Mouse (Mus musculus): ENCODE data around the gene Tbx15. TPM values are rescaled to one million over a fixed set of nuclear protein-coding genes. Genes with fewer than 3 reads are reported as not detected.

Gene Tbx15
- polyA plus RNA-seq, 1 experiment = 1.7 TPM

DNA sequence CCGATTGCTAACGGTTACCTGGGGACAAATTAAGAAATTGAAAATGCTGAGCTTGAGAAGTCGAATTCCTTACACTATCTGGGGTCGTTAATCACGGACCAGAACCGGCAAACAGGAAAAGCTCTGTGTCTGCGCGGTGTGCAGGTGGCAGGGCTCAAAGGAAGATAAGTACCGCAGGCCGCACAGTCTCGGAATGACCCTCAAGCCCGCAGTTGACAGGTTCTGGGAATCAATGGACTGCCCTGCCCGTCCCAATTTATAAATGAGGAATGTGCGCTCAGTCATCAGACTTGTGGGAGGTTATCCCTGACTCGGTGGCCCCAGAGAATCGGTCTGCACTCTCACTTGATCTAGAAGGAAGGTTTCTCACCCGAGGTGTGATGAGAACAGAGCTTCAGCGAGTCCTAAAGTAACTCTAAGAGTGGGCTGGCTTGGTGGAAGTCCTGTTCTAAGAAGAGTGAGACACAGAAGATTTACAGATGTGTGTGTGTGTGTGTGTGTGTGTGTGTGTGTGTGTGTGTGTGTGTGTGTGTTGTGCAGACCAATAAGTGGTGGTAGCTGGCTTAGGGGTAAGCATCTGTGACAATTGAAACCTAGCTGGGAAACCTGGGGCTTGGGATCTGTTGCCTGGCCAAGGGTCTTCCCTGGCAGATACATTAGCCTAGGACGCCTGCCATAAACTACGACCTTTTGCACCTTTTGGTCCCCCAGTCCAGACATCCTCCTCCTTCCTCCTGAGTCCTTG lies 708 bp upstream of the Tbx15 start:
- Histone ChIP-seq H3K36me3 (ENCODE audit: control insufficient read depth, insufficient read depth, low read length, poor library complexity, severe bottlenecking) (no peaks in the 10 kb centered on the region), H3K27ac (ENCODE audit: insufficient read depth, low read length) (no peak overlapping the region), H3K4me1 (ENCODE audit: control insufficient read depth, insufficient read depth, low read length) (no peaks in the 10 kb centered on the region), H3K9me3 (replicated peaks; ENCODE audit: control insufficient read depth, insufficient read depth, low read length, poor library complexity, severe bottlenecking) (no peaks in the 10 kb centered on the region), H3K9ac (ENCODE audit: low read depth, poor library complexity, severe bottlenecking) (no peak overlapping the region), H3K4me3 (ENCODE audit: low read depth, low read length) (no peak overlapping the region), H3K27me3 (ENCODE audit: control insufficient read depth, insufficient read depth, low read length, poor library complexity, severe bottlenecking) (peaks cover 18% of the 10 kb centered on the region)
- no peak for TF ChIP-seq CTCF (IDR thresholded peaks at IDR 0.05; ENCODE audit: low read depth, low read length)
- no peak for TF ChIP-seq POLR2A (IDR thresholded peaks at IDR 0.05; ENCODE audit: insufficient read depth, low read length)
- TF ChIP-seq EP300 (IDR thresholded peaks at IDR 0.05; ENCODE audit: insufficient read depth, low read depth, low read length) = no peak

DNA sequence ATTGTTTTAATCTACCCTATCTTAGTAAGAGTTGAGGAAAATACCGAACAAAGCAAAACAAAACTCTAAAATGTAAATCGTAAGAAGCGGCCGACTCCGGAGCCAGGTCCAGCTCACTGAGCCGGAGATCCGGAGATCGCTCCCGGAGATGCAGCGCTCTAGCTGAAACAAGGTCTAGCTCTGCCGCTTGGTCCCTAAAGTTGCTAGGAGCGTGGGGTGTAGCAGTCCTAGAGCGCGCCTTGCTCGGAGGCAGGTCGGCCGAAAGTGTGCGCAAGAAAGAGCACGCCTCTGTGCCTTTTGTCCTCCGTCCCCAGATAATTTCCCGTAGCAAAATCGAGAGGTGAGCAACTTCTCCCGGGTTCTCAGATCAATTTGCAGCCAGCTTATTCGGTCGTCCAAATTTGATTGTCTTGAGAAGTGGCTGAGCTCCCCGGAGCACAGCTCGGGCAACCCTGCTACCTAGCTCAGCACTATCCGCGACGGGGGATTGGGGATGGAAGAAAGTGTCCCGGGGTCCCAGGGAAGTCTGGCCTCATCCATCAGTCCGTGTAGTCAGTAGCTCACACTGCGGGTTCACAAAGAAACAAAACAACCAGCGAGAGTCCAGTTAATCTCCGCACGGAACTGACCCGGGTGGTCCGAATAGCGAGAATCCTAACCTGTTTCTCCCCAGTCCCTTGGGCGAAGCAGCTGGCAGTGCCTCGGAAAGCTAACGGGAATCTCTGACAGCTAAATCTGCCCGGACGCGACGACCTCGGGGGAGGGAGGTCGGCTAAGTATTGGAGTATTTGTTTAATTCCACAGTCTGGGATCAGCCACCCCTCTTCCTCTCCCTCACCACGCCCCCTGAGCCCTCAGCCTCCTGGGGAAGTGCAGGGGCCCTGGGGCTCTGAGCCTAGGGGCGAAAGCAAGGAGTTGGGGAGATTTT lies 894 bp downstream of the Tbx15 start:
- Histone ChIP-seq H3K27me3 (ENCODE audit: control insufficient read depth, insufficient read depth, low read length, poor library complexity, severe bottlenecking) (peaks cover 18% of the 10 kb centered on the region), H3K4me1 (ENCODE audit: control insufficient read depth, insufficient read depth, low read length) (no peaks in the 10 kb centered on the region), H3K9me3 (replicated peaks; ENCODE audit: control insufficient read depth, insufficient read depth, low read length, poor library complexity, severe bottlenecking) (no peaks in the 10 kb centered on the region), H3K36me3 (ENCODE audit: control insufficient read depth, insufficient read depth, low read length, poor library complexity, severe bottlenecking) (no peaks in the 10 kb centered on the region), H3K27ac (ENCODE audit: insufficient read depth, low read length) (no peak overlapping the region), H3K9ac (ENCODE audit: low read depth, poor library complexity, severe bottlenecking) (no peak overlapping the region), H3K4me3 (ENCODE audit: low read depth, low read length) (peak overlapping the region; percentile 21)
- no peak for TF ChIP-seq CTCF (IDR thresholded peaks at IDR 0.05; ENCODE audit: low read depth, low read length)
- TF ChIP-seq POLR2A (IDR thresholded peaks at IDR 0.05; ENCODE audit: insufficient read depth, low read length) = no peak
- no peak for TF ChIP-seq EP300 (IDR thresholded peaks at IDR 0.05; ENCODE audit: insufficient read depth, low read depth, low read length)

DNA sequence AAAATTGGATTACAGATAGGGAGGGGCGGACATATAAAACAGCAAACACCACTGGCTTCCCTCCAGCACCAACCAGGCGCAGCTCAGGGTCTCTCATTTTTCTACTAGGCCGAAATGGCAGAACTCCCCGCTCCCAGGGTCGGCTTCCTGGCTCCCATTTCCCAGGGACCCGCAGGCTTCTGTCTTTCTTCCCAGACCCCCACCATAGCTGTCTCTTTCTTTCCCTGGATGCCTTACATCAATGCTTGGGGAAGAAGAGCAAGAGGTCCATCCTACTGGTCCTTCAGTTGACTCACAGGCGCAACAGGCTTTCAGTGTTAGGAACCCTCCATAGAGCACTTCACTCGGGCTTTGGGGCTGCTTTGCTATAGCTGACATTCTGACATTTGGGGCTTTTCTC lies 2.3 kb downstream of the Tbx15 start:
- Histone ChIP-seq H3K27ac (ENCODE audit: insufficient read depth, low read length) (no peak overlapping the region), H3K9me3 (replicated peaks; ENCODE audit: control insufficient read depth, insufficient read depth, low read length, poor library complexity, severe bottlenecking) (no peaks in the 10 kb centered on the region), H3K4me1 (ENCODE audit: control insufficient read depth, insufficient read depth, low read length) (no peaks in the 10 kb centered on the region), H3K27me3 (ENCODE audit: control insufficient read depth, insufficient read depth, low read length, poor library complexity, severe bottlenecking) (peaks cover 19% of the 10 kb centered on the region), H3K9ac (ENCODE audit: low read depth, poor library complexity, severe bottlenecking) (no peak overlapping the region), H3K4me3 (ENCODE audit: low read depth, low read length) (no peak overlapping the region), H3K36me3 (ENCODE audit: control insufficient read depth, insufficient read depth, low read length, poor library complexity, severe bottlenecking) (no peaks in the 10 kb centered on the region)
- TF ChIP-seq EP300 (IDR thresholded peaks at IDR 0.05; ENCODE audit: insufficient read depth, low read depth, low read length) (no peak), POLR2A (IDR thresholded peaks at IDR 0.05; ENCODE audit: insufficient read depth, low read length) (no peak), CTCF (IDR thresholded peaks at IDR 0.05; ENCODE audit: low read depth, low read length) (no peak)

DNA sequence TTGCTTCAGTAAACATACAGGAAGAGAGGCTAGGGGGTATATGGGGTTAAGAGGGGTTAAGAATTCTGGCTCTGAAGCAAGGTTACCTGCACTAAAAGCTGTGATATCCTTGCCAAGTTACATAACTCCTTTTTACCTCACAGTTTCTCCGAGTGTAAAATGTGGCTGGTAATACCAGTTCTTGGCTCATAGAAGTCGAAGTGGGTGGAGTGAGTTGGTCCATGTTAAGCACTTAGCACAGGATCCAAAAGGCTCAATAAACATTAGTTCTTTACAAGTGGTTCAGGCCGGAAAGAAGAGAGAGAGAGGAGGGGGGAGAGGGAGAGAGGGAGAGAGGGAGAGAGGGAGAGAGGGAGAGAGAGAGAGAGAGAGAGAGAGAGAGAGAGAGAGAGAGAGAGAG lies 5.2 kb downstream of the Tbx15 start:
- H3K9me3 ChIP-seq (replicated peaks; ENCODE audit: control insufficient read depth, insufficient read depth, low read length, poor library complexity, severe bottlenecking) = no peaks in the 10 kb centered on the region
- H3K27ac ChIP-seq (ENCODE audit: insufficient read depth, low read length) = no peak overlapping the region
- H3K9ac ChIP-seq (ENCODE audit: low read depth, poor library complexity, severe bottlenecking) = no peak overlapping the region
- TF ChIP-seq POLR2A (IDR thresholded peaks at IDR 0.05; ENCODE audit: insufficient read depth, low read length) = no peak
- TF ChIP-seq EP300 (IDR thresholded peaks at IDR 0.05; ENCODE audit: insufficient read depth, low read depth, low read length) = no peak
- no peak for TF ChIP-seq CTCF (IDR thresholded peaks at IDR 0.05; ENCODE audit: low read depth, low read length)
- H3K27me3 ChIP-seq (ENCODE audit: control insufficient read depth, insufficient read depth, low read length, poor library complexity, severe bottlenecking) = peaks cover 21% of the 10 kb centered on the region
- H3K36me3 ChIP-seq (ENCODE audit: control insufficient read depth, insufficient read depth, low read length, poor library complexity, severe bottlenecking) = no peaks in the 10 kb centered on the region
- H3K4me1 ChIP-seq (ENCODE audit: control insufficient read depth, insufficient read depth, low read length) = no peaks in the 10 kb centered on the region
- H3K4me3 ChIP-seq (ENCODE audit: low read depth, low read length) = no peak overlapping the region

DNA sequence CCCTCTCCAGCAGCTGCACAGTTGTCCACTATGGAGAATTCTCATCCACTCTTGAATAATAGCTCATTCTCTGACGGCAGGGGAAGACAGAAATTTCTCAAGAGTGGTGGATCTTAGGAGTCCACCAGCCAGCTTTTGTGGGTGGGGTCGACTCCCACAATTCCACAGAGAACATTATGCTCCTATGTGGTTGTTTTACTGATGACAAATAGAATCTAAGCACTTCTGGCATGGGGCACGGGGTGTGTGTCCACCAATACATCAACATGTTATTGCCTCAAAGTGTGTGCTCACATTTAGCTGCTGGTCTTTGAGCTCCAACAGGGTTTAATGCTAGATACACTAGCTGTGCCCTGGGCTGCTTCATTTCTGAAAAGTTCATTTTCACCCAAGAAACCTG lies 6.4 kb downstream of the Tbx15 start:
- H3K4me1 ChIP-seq (ENCODE audit: control insufficient read depth, insufficient read depth, low read length) = no peaks in the 10 kb centered on the region
- no peak overlapping the region for H3K9ac ChIP-seq (ENCODE audit: low read depth, poor library complexity, severe bottlenecking)
- no peaks in the 10 kb centered on the region for H3K9me3 ChIP-seq (replicated peaks; ENCODE audit: control insufficient read depth, insufficient read depth, low read length, poor library complexity, severe bottlenecking)
- no peak overlapping the region for H3K27ac ChIP-seq (ENCODE audit: insufficient read depth, low read length)
- peaks cover 20% of the 10 kb centered on the region for H3K27me3 ChIP-seq (ENCODE audit: control insufficient read depth, insufficient read depth, low read length, poor library complexity, severe bottlenecking)
- H3K36me3 ChIP-seq (ENCODE audit: control insufficient read depth, insufficient read depth, low read length, poor library complexity, severe bottlenecking) = no peaks in the 10 kb centered on the region
- H3K4me3 ChIP-seq (ENCODE audit: low read depth, low read length) = no peak overlapping the region
- TF ChIP-seq CTCF (IDR thresholded peaks at IDR 0.05; ENCODE audit: low read depth, low read length) (no peak), EP300 (IDR thresholded peaks at IDR 0.05; ENCODE audit: insufficient read depth, low read depth, low read length) (no peak), POLR2A (IDR thresholded peaks at IDR 0.05; ENCODE audit: insufficient read depth, low read length) (no peak)

DNA sequence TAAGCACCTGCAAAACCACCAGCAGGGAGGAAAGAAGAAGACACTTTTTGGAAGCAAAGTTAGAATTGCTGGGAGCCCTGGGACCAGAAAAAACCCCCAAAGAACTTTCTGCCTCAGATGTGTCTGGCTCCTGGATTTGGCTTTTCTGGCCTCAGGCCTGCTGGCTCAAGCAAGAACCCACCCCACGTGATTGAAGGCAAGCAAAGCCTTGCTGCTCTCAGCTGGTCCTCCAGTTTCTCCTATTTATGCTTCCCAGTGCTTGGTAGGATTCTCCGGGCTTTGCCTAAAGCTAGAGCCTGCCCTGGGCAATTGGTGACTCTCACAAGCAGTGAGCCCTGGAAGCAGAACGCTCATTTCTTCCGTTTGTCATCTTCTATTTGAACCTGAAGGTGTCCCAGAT lies 7.4 kb downstream of the Tbx15 start:
- Histone ChIP-seq H3K27ac (ENCODE audit: insufficient read depth, low read length) (no peak overlapping the region), H3K4me1 (ENCODE audit: control insufficient read depth, insufficient read depth, low read length) (no peaks in the 10 kb centered on the region), H3K36me3 (ENCODE audit: control insufficient read depth, insufficient read depth, low read length, poor library complexity, severe bottlenecking) (no peaks in the 10 kb centered on the region), H3K27me3 (ENCODE audit: control insufficient read depth, insufficient read depth, low read length, poor library complexity, severe bottlenecking) (peaks cover 18% of the 10 kb centered on the region), H3K9ac (ENCODE audit: low read depth, poor library complexity, severe bottlenecking) (no peak overlapping the region), H3K9me3 (replicated peaks; ENCODE audit: control insufficient read depth, insufficient read depth, low read length, poor library complexity, severe bottlenecking) (no peaks in the 10 kb centered on the region), H3K4me3 (ENCODE audit: low read depth, low read length) (no peak overlapping the region)
- TF ChIP-seq EP300 (IDR thresholded peaks at IDR 0.05; ENCODE audit: insufficient read depth, low read depth, low read length) (no peak), POLR2A (IDR thresholded peaks at IDR 0.05; ENCODE audit: insufficient read depth, low read length) (no peak), CTCF (IDR thresholded peaks at IDR 0.05; ENCODE audit: low read depth, low read length) (no peak)

Measured in ES-Bruce4 (cell line).